Mouse (Mus musculus): Measurements from ENCODE around the gene Kcnk4. TPM values are rescaled to one million over a fixed set of nuclear protein-coding genes. Genes with fewer than 3 reads are reported as not detected.
A peak's percentile ranks its signal among the peaks of the same experiment; 100 is the strongest.

Gene Kcnk4
- polyA plus RNA-seq, 1 experiment from 2014 or later = 0.14 TPM

DNA sequence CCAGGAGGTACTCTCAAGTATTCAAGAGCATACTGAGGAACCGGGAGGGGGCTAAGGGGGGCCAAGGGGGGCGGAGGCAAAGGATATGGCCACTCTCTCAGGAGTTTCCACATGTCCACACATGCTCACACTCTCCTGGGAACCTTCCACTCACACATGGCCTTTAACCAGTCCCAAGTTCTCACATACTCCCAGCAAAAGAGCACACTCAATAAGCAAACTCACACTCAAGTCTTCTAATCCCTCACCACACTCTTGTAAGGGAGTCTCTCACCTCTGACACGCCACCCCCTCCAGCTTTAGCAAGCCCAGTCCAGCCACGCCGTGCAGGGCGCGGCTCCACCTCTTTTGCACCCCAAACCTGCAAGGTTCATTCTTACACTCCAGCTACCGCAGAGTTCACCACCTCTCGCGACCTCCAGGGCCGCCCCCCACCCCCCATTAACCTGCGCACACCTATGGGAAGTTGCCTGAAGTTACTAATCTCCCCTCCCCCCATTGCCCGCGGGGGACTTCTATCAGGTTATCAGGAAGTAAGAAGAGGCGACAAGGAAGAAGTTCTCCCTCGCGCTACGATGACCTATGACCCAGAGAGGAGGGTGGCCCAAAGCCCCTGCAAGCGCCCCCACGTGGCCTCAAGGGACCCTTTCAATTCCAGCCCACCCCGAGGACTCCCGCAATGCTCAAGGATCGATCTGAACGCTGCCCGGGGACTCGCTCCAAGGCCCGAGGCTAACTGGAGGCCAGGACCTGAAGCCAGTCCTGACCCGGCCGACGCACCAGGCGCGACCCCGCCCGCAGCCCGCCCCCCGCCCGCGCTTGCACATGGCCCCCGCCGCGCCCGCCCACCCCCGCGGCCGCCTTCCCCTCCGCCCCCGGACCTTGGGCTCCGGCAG, 13.3 kb downstream of the Kcnk4 start:
- Histone ChIP-seq H3K9me3 (replicated peaks) (no peaks in the 10 kb centered on the region), H3K9ac (peak overlapping the region; percentile 90), H3K4me3 (peak overlapping the region; percentile 80), H3K27ac (peak overlapping the region; percentile 96), H3K36me3 (0 out of 2 replicates have a peak, but pooled peaks cover 7% of the 10 kb centered on the region), H3K4me1 (replicated peaks) (peaks cover 48% of the 10 kb centered on the region), H3K27me3 (peaks cover 23% of the 10 kb centered on the region), H3K4me2 (peak overlapping the region; percentile 85)
- ATAC-seq (replicated peaks; ENCODE audit: insufficient number of reproducible peaks, insufficient read depth, low FRiP score, low read depth) = no peak; the same call in 1 of the 2 replicates
- 1% methylated on average over 45 of the region's 48 CpGs for WGBS

GRCm38 (mm10) chr19:6919876-6920740, 14.2 kb downstream of the Kcnk4 start:
- Histone ChIP-seq H3K4me2 (peak overlapping the region; percentile 85), H3K4me1 (replicated peaks) (peaks cover 41% of the 10 kb centered on the region), H3K9ac (peak overlapping the region; percentile 90), H3K27ac (peak overlapping the region; percentile 96), H3K36me3 (0 out of 2 replicates have a peak, but pooled peaks cover 7% of the 10 kb centered on the region), H3K9me3 (replicated peaks) (no peaks in the 10 kb centered on the region), H3K27me3 (peaks cover 15% of the 10 kb centered on the region), H3K4me3 (peak overlapping the region; percentile 80)
- ATAC-seq (replicated peaks; ENCODE audit: insufficient number of reproducible peaks, insufficient read depth, low FRiP score, low read depth) = no peak
- 35% methylated on average over 8 of the region's 8 CpGs for WGBS

DNA sequence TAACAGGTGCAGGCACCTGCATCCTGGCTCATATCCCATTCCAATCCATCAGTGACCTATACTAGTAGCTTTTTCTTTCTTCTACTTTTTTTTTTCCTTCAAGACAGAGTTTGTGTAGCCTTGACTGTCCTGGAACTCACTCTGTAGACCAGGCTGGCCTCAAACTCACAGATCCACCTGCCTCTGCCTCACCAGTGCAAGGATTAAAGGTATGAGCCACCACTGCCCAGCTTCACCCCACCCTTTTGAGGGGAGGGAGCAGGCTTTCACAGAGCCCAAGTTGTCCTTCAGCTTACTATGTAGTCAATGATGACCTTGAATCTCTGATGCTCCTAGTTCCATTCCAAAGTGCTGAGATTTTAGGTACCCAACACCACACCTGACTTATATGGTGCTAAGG, 14.9 kb downstream of the Kcnk4 start:
- peak overlapping the region; percentile 80; the same call in 1 of the 2 replicates for H3K4me3 ChIP-seq
- 0 out of 2 replicates have a peak overlapping the region, but pooled peaks have one; percentile 90 for H3K9ac ChIP-seq
- peak overlapping the region; percentile 85 for H3K4me2 ChIP-seq

GRCm38 (mm10) chr19:6918321-6918720, 16.0 kb downstream of the Kcnk4 start:
- H3K36me3 ChIP-seq = peaks cover 18% of the 10 kb centered on the region; the same call in 1 of the 2 replicates
- no peak overlapping the region for H3K4me2 ChIP-seq
- H3K4me3 ChIP-seq = no peak overlapping the region
- H3K9me3 ChIP-seq (replicated peaks) = no peaks in the 10 kb centered on the region
- H3K4me1 ChIP-seq (replicated peaks) = peaks cover 35% of the 10 kb centered on the region
- 91% methylated on average over 4 of the region's 4 CpGs for WGBS
- no peak for ATAC-seq (replicated peaks; ENCODE audit: insufficient number of reproducible peaks, insufficient read depth, low FRiP score, low read depth)
- H3K27ac ChIP-seq = no peak overlapping the region
- peaks cover 1% of the 10 kb centered on the region; the same call in 1 of the 2 replicates for H3K27me3 ChIP-seq
- no peak overlapping the region for H3K9ac ChIP-seq

More for the DNA sequence above, 14.9 kb downstream of the Kcnk4 start:
- no peak for ATAC-seq (replicated peaks; ENCODE audit: insufficient number of reproducible peaks, insufficient read depth, low FRiP score, low read depth)
- H3K36me3 ChIP-seq = 0 out of 2 replicates have a peak, but pooled peaks cover 7% of the 10 kb centered on the region
- H3K9me3 ChIP-seq (replicated peaks) = no peaks in the 10 kb centered on the region
- peaks cover 37% of the 10 kb centered on the region for H3K4me1 ChIP-seq (replicated peaks)
- H3K27me3 ChIP-seq = peaks cover 8% of the 10 kb centered on the region; the same call in 1 of the 2 replicates
- H3K27ac ChIP-seq = peak overlapping the region; percentile 96

GRCm38 (mm10) chr19:6916496-6916895, 17.8 kb downstream of the Kcnk4 start:
- no peak for ATAC-seq (replicated peaks; ENCODE audit: insufficient number of reproducible peaks, insufficient read depth, low FRiP score, low read depth)
- no peaks in the 10 kb centered on the region for H3K9me3 ChIP-seq (replicated peaks)
- WGBS = 85% methylated on average over 4 of the region's 4 CpGs
- peaks cover 36% of the 10 kb centered on the region for H3K36me3 ChIP-seq
- no peak overlapping the region for H3K4me2 ChIP-seq
- H3K27ac ChIP-seq = no peak overlapping the region
- H3K9ac ChIP-seq = no peak overlapping the region
- no peak overlapping the region for H3K4me3 ChIP-seq
- no peaks in the 10 kb centered on the region for H3K27me3 ChIP-seq
- peaks cover 25% of the 10 kb centered on the region for H3K4me1 ChIP-seq (replicated peaks)

DNA sequence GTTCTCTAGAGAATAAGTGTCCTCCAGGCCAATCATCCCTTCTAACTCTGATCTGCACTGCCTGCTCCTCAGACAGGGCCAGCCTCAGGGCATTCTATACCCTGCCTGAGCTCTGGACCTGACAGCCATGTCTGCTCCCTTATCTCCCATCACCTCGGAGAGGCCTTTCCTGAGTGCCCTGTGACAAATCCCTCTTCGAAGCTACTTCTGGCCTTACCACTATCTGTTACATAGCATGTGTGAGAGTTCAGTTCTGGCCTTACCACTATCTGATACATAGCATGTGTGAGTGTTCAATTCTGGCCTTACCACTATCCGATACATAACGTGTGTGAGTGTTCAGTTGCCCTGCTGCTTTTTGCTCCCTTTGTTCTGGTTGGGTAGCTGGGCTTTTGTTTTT, 19.0 kb downstream of the Kcnk4 start:
- no peak overlapping the region for H3K4me3 ChIP-seq
- peaks cover 27% of the 10 kb centered on the region for H3K4me1 ChIP-seq (replicated peaks)
- H3K27me3 ChIP-seq = no peaks in the 10 kb centered on the region
- no peak overlapping the region for H3K9ac ChIP-seq
- H3K36me3 ChIP-seq = peaks cover 40% of the 10 kb centered on the region
- ATAC-seq (replicated peaks; ENCODE audit: insufficient number of reproducible peaks, insufficient read depth, low FRiP score, low read depth) = no peak
- 43% methylated on average over 4 of the region's 4 CpGs for WGBS
- H3K27ac ChIP-seq = no peak overlapping the region
- H3K4me2 ChIP-seq = no peak overlapping the region
- no peaks in the 10 kb centered on the region for H3K9me3 ChIP-seq (replicated peaks)

GRCm38 (mm10) chr19:6914540-6914939, 19.8 kb downstream of the Kcnk4 start:
- Histone ChIP-seq H3K4me1 (replicated peaks) (peaks cover 20% of the 10 kb centered on the region), H3K36me3 (peaks cover 37% of the 10 kb centered on the region), H3K9me3 (replicated peaks) (no peaks in the 10 kb centered on the region), H3K27ac (no peak overlapping the region), H3K4me2 (no peak overlapping the region), H3K4me3 (no peak overlapping the region), H3K9ac (no peak overlapping the region), H3K27me3 (no peaks in the 10 kb centered on the region)
- 92% methylated on average over 9 of the region's 9 CpGs for WGBS
- ATAC-seq (replicated peaks; ENCODE audit: insufficient number of reproducible peaks, insufficient read depth, low FRiP score, low read depth) = no peak

GRCm38 (mm10) chr19:6913991-6914390, 20.3 kb downstream of the Kcnk4 start:
- WGBS = 79% methylated on average over 11 of the region's 11 CpGs
- Histone ChIP-seq H3K27ac (no peak overlapping the region), H3K4me1 (replicated peaks) (peaks cover 14% of the 10 kb centered on the region), H3K36me3 (peaks cover 36% of the 10 kb centered on the region), H3K9me3 (replicated peaks) (no peaks in the 10 kb centered on the region), H3K9ac (no peak overlapping the region), H3K4me3 (no peak overlapping the region), H3K27me3 (no peaks in the 10 kb centered on the region), H3K4me2 (no peak overlapping the region)
- ATAC-seq (replicated peaks; ENCODE audit: insufficient number of reproducible peaks, insufficient read depth, low FRiP score, low read depth) = no peak

GRCm38 (mm10) chr19:6913036-6913435, 21.3 kb downstream of the Kcnk4 start:
- no peak overlapping the region for H3K9ac ChIP-seq
- H3K4me3 ChIP-seq = no peak overlapping the region
- peaks cover 32% of the 10 kb centered on the region for H3K36me3 ChIP-seq
- no peaks in the 10 kb centered on the region for H3K27me3 ChIP-seq
- H3K4me1 ChIP-seq (replicated peaks) = peaks cover 23% of the 10 kb centered on the region
- no peak overlapping the region for H3K4me2 ChIP-seq
- no peak overlapping the region for H3K27ac ChIP-seq
- no peaks in the 10 kb centered on the region for H3K9me3 ChIP-seq (replicated peaks)
- 86% methylated on average over 6 of the region's 6 CpGs for WGBS
- ATAC-seq (replicated peaks; ENCODE audit: insufficient number of reproducible peaks, insufficient read depth, low FRiP score, low read depth) = no peak

GRCm38 (mm10) chr19:6912205-6912970, 21.9 kb downstream of the Kcnk4 start:
- ATAC-seq (replicated peaks; ENCODE audit: insufficient number of reproducible peaks, insufficient read depth, low FRiP score, low read depth) = no peak

More at GRCm38 (mm10) chr19:6912205-6912970, 21.9 kb downstream of the Kcnk4 start:
- Histone ChIP-seq H3K27ac (no peak overlapping the region), H3K4me1 (replicated peaks) (peaks cover 29% of the 10 kb centered on the region), H3K9ac (no peak overlapping the region), H3K9me3 (replicated peaks) (no peaks in the 10 kb centered on the region), H3K36me3 (peaks cover 32% of the 10 kb centered on the region), H3K4me3 (no peak overlapping the region), H3K27me3 (no peaks in the 10 kb centered on the region), H3K4me2 (no peak overlapping the region)
- 89% methylated on average over 15 of the region's 15 CpGs for WGBS
